12 mouse cellular contexts compared by ENCODE assay signal in genomic region chr2:170411490-170412168, GRCm38 (mm10). TPM values are rescaled to one million over a fixed set of nuclear protein-coding genes. Genes with fewer than 3 reads are reported as not detected.
DNase-seq lines count a peak whose midpoint lies in the region; ATAC-seq and TF ChIP-seq lines count a peak whose summit lies in the region.
"Had no signal": no experiment of that assay in that cellular context is flagged by ENCODE, and none has a peak within 500 bp of the region (broad histone marks: within the 10 kb centered on the region; RNA-seq: fewer than 3 reads in every experiment).

No protein-coding gene starts in this region.

- no peaks in the 10 kb centered on the region for H3K36me3 ChIP-seq in kidney, embryonic 15.5 days
- no peaks in the 10 kb centered on the region for H3K36me3 ChIP-seq in embryonic facial prominence, embryonic 12.5 days
- H3K36me3 ChIP-seq in intestine, postnatal 0 days (ENCODE audit: control insufficient read depth, insufficient read depth): no peaks in the 10 kb centered on the region
- H3K36me3 ChIP-seq in neural tube, embryonic 15.5 days: no peaks in the 10 kb centered on the region
- no peaks in the 10 kb centered on the region for H3K36me3 ChIP-seq in liver, embryonic 12.5 days
- H3K36me3 ChIP-seq: G1E; liver, embryonic 13.5 days had no signal

- H3K4me1 ChIP-seq in kidney, embryonic 15.5 days: peaks cover 9% of the 10 kb centered on the region
- H3K4me1 ChIP-seq in embryonic facial prominence, embryonic 12.5 days: peaks cover 15% of the 10 kb centered on the region
- 0 out of 2 replicates have a peak, but pooled peaks cover 5% of the 10 kb centered on the region for H3K4me1 ChIP-seq in intestine, postnatal 0 days (replicated peaks; ENCODE audit: control insufficient read depth, insufficient read depth, low read length)
- peaks cover 18% of the 10 kb centered on the region for H3K4me1 ChIP-seq in neural tube, embryonic 15.5 days
- H3K4me1 ChIP-seq in liver, embryonic 12.5 days: no peaks in the 10 kb centered on the region
- H3K4me1 ChIP-seq: liver, embryonic 13.5 days had no signal

- TF ChIP-seq CTCF in intestine, postnatal 0 days (IDR thresholded peaks at IDR 0.05; ENCODE audit: low read depth): peak; percentile 34; the same call in 1 of the 2 replicates

- peak overlapping the region; percentile 51 for H3K4me2 ChIP-seq in kidney, embryonic 15.5 days
- H3K4me2 ChIP-seq in embryonic facial prominence, embryonic 12.5 days (replicated peaks): peak overlapping the region; percentile 44
- H3K4me2 ChIP-seq in intestine, postnatal 0 days (replicated peaks; ENCODE audit: low read depth): no peak overlapping the region
- H3K4me2 ChIP-seq in neural tube, embryonic 15.5 days: peak overlapping the region; percentile 45
- H3K4me2 ChIP-seq in liver, embryonic 12.5 days: no peak overlapping the region
- H3K4me2 ChIP-seq: liver, embryonic 13.5 days had no signal

- H3K27ac ChIP-seq in kidney, embryonic 15.5 days: no peak overlapping the region
- no peak overlapping the region for H3K27ac ChIP-seq in embryonic facial prominence, embryonic 12.5 days
- H3K27ac ChIP-seq in intestine, postnatal 0 days (ENCODE audit: low read depth, low read length): no peak overlapping the region
- no peak overlapping the region for H3K27ac ChIP-seq in neural tube, embryonic 15.5 days (replicated peaks)
- no peak overlapping the region for H3K27ac ChIP-seq in liver, embryonic 12.5 days
- H3K27ac ChIP-seq: liver, embryonic 13.5 days had no signal

- 2% methylated on average over 13 of the region's 13 CpGs for WGBS in kidney, embryonic 15.5 days
- WGBS in embryonic facial prominence, embryonic 12.5 days: 7% methylated on average over 13 of the region's 13 CpGs
- 10% methylated on average over 13 of the region's 13 CpGs for WGBS in intestine, postnatal 0 days
- 11% methylated on average over 13 of the region's 13 CpGs for WGBS in neural tube, embryonic 15.5 days
- WGBS in liver, embryonic 12.5 days (ENCODE audit: insufficient replicate concordance): 4% methylated on average over 13 of the region's 13 CpGs

- H3K4me3 ChIP-seq in kidney, embryonic 15.5 days (replicated peaks): peak overlapping the region; percentile 20
- peak overlapping the region; percentile 18; the same call in 1 of the 2 replicates for H3K4me3 ChIP-seq in embryonic facial prominence, embryonic 12.5 days
- no peak overlapping the region for H3K4me3 ChIP-seq in intestine, postnatal 0 days (ENCODE audit: low read depth, low read length)
- H3K4me3 ChIP-seq in neural tube, embryonic 15.5 days (replicated peaks): peak overlapping the region; percentile 9; the same call in 1 of the 2 replicates
- H3K4me3 ChIP-seq in liver, embryonic 12.5 days: no peak overlapping the region
- H3K4me3 ChIP-seq: liver, embryonic 13.5 days had no signal

- H3K9ac ChIP-seq in kidney, embryonic 15.5 days: no peak overlapping the region
- 0 out of 2 replicates have a peak overlapping the region, but pooled peaks have one; percentile 5 for H3K9ac ChIP-seq in embryonic facial prominence, embryonic 12.5 days
- H3K9ac ChIP-seq in intestine, postnatal 0 days (ENCODE audit: low read depth, low read length): no peak overlapping the region
- H3K9ac ChIP-seq in neural tube, embryonic 15.5 days (replicated peaks): no peak overlapping the region
- H3K9ac ChIP-seq in liver, embryonic 12.5 days: no peak overlapping the region
- H3K9ac ChIP-seq: liver, embryonic 13.5 days had no signal

- ATAC-seq in kidney, embryonic 15.5 days (replicated peaks; ENCODE audit: low FRiP score): no peak
- no peak for ATAC-seq in embryonic facial prominence, embryonic 12.5 days (ENCODE audit: insufficient number of reproducible peaks, insufficient read depth, low FRiP score, low TSS enrichment)
- no peak for ATAC-seq in intestine, postnatal 0 days
- no peak for ATAC-seq in neural tube, embryonic 15.5 days (ENCODE audit: low FRiP score)
- no peak for ATAC-seq in liver, embryonic 12.5 days

- H3K9me3 ChIP-seq in kidney, embryonic 15.5 days (replicated peaks): no peaks in the 10 kb centered on the region
- H3K9me3 ChIP-seq in embryonic facial prominence, embryonic 12.5 days: no peaks in the 10 kb centered on the region
- no peaks in the 10 kb centered on the region for H3K9me3 ChIP-seq in intestine, postnatal 0 days (ENCODE audit: control insufficient read depth)
- no peaks in the 10 kb centered on the region for H3K9me3 ChIP-seq in neural tube, embryonic 15.5 days (replicated peaks)
- H3K9me3 ChIP-seq in liver, embryonic 12.5 days (replicated peaks): no peaks in the 10 kb centered on the region
- H3K9me3 ChIP-seq: liver, embryonic 13.5 days had no signal

- no peak for DNase-seq in kidney, adult 9 months
- no peak for DNase-seq in cerebellum, adult 18-20 months
- DNase-seq in layer of hippocampus, postnatal 36 days: no peak
- DNase-seq: cerebellum, adult 2 months; heart, postnatal 36 days; liver, embryonic 13.5 days had no signal

- H3K27me3 ChIP-seq in kidney, embryonic 15.5 days: peaks cover 46% of the 10 kb centered on the region
- 0 out of 2 replicates have a peak, but pooled peaks cover 5% of the 10 kb centered on the region for H3K27me3 ChIP-seq in embryonic facial prominence, embryonic 12.5 days
- H3K27me3 ChIP-seq in intestine, postnatal 0 days (replicated peaks; ENCODE audit: control insufficient read depth, insufficient read depth, low read length): peaks cover 14% of the 10 kb centered on the region; the same call in 1 of the 2 replicates
- H3K27me3 ChIP-seq in neural tube, embryonic 15.5 days (replicated peaks): peaks cover 6% of the 10 kb centered on the region; the same call in 1 of the 2 replicates
- H3K27me3 ChIP-seq in liver, embryonic 12.5 days (replicated peaks): peaks cover 40% of the 10 kb centered on the region

RNA-seq across cellular contexts. Expression of gene Bcas1, which starts 16.0 kb away (rescaled TPM):
- 0.58 and 1.7 TPM in 2 replicates for polyA plus RNA-seq in kidney, embryonic 15.5 days (2015; fragmentation: Nextera tagmentation; extraction: Ambion mirVana)
- polyA plus RNA-seq in embryonic facial prominence, embryonic 12.5 days (2016; fragmentation: Nextera tagmentation; extraction: Ambion mirVana): 1.2 and 1.3 TPM in 2 replicates
- 4.7 and 5.6 TPM in 2 replicates for polyA plus RNA-seq in intestine, postnatal 0 days (2015; fragmentation: Nextera tagmentation; extraction: Ambion mirVana)
- 9.2 and 10.6 TPM in 2 replicates for polyA plus RNA-seq in neural tube, embryonic 15.5 days (2015; fragmentation: Nextera tagmentation; extraction: Ambion mirVana)
- polyA plus RNA-seq in liver, embryonic 12.5 days (2016; fragmentation: Nextera tagmentation; extraction: Ambion mirVana): 5.2 and 5.7 TPM in 2 replicates
- 10 to 100 TPM; 72.5 to 80.1 TPM for total RNA-seq in layer of hippocampus, postnatal 36 days (2021)
- total RNA-seq: heart, postnatal 36 days had no signal
- polyA plus RNA-seq: G1E had no signal

Comparison
In these comparisons a context has a peak if more than half of its experiments do, and no peak if none do; other contexts are left out.
1. H3K4me2 ChIP-seq: peak in kidney, embryonic 15.5 days (single experiment), embryonic facial prominence, embryonic 12.5 days (single experiment) and neural tube, embryonic 15.5 days (single experiment); none in intestine, postnatal 0 days (single experiment) and liver, embryonic 12.5 days (single experiment).
2. H3K4me3 ChIP-seq: peak in kidney, embryonic 15.5 days (single experiment), embryonic facial prominence, embryonic 12.5 days (single experiment) and neural tube, embryonic 15.5 days (single experiment); none in intestine, postnatal 0 days (single experiment) and liver, embryonic 12.5 days (single experiment).